Mouse (Mus musculus) spleen, postnatal 0 days (tissue): ENCODE results near the gene Apaf1. TPM values are rescaled to one million over a fixed set of nuclear protein-coding genes. Genes with fewer than 3 reads are reported as not detected.

Experiments used
- polyA plus RNA-seq: library from polyadenylated mRNA; unstranded; fragments of >200 nt; fragmentation: Nextera tagmentation; extraction: Ambion mirVana; gene quantifications from 2 replicates; pipeline ENCODE4 v1.2.1, GENCODE M21; 2015

The Apaf1 gene
- polyA plus RNA-seq = 17.7 and 18.3 TPM in 2 replicates

DNA sequence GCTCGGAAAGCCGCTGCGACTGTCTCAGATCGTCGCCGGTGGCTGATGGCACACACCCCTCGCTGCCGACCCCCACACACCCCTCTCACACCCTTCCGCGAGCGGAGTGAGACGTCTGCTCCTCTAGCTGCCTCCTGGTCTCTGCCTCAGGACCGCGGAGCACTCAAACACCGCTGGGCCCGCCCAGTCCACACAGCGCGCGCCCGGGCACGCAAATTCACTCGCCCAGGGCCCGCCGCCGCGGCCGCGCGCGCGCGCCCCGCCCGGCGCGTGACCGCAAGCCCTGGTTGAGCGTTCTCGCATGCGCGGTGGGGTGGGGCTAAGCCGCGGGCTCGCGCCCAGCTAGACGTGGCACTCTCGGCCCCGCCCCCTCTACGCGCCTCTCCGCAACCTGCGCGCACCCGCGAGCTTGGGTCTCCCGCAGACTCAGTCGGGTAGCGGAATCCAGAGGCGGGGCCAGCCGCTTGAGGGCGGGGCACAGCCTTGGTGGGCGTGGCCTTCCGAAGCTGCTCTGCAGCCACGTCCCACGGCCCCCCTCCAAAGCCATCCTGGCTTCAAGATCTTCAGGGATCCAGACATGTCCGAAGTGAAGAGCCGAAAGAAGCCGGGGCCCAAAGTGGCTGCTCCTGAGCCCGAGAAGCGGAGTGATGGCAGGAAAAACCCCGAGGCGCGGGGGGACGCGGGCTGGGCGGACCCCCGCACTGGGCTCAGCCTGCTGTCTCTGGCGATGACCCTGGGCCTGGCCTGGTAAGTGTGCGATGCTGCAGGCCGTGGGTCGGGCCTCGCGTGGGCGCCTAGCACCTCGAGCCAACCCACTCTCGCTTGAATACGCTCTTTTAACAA is at the start of gene Apaf1, which contains the start of gene Ikbip:
Gene Apaf1 (minus strand): TSS at position 221 of the 843 bp plus-strand sequence.
Gene Ikbip (plus strand): TSS at position 391 of the 843 bp plus-strand sequence.

DNA sequence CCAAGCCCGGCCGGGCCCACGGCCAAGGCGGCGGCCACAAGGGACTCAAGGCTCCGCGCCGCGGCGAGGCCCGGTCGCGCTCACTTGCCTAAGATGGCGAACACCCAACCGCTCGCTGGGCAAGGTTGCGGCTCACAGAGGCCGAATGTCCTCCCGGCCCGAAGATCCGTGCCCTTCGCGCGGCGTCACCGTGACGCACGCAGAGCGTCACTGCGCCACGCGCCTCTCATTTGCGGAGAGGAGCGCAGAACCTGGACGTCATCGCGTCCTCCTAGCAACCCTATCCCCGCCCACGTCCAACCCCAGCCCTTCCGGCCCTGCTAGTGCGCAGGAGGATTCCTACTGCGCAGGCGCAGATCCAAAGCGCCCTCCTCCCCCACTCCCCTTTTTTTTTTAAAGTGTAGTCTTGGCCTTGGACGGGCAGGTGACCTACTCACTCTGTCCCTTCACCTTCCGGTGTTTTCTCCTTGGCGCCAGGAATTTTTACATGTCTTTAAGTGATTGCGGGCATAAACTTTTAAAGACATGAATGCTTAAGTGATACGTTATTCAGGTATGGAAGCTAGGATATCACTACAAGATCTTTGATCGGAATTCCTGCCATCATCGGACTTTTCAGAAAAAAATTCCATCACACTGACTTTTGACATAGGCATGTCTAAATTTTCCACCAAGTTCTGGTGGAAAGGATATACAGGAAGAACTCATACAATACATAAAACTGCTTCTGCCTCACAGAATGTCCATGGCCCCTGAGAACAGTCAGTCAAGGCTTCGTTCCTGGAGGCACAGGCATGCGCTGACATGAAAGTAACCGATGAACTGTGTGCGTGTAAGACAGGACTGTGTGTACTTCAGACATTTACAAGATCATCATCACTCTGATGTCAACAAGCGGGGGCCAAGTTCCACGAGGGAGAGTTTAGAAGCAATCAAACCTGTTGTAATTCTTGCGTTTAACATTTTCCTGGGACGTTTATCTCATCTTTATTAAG is 41.6 kb upstream of the Apaf1 start, which contains the start of gene Slc25a3:
Gene Slc25a3 (minus strand): TSS at position 232 of the 995 bp plus-strand sequence.

Other genes starting within 250 kb of the Apaf1 start
- gene Ikbip, start 170 bp upstream of the Apaf1 start, polyA plus RNA-seq = 17.6 and 19.0 TPM in 2 replicates
- 296 and 303 TPM in 2 replicates for gene Slc25a3, start 41.3 kb upstream of the Apaf1 start, polyA plus RNA-seq
- 170 and 178 TPM in 2 replicates for gene Tmpo, start 98.5 kb upstream of the Apaf1 start, polyA plus RNA-seq